Mouse (Mus musculus) forebrain, embryonic 15.5 days (tissue): ENCODE data around the gene Trnau1ap. TPM values are rescaled to one million over a fixed set of nuclear protein-coding genes. Genes with fewer than 3 reads are reported as not detected.

Source experiments
- ATAC-seq: fragments of 200-750 bp; cut with Nextera tagmentation; replicated peaks from 2 replicates; pipeline ENCODE4 v1.8.0; 2017; ENCODE audit warnings: mild to moderate bottlenecking, moderate TSS enrichment, moderate library complexity
- H3K27ac ChIP-seq: fragments of 300-500 bp; sonication (generic); replicated peaks from 2 replicates; pipeline ENCODE4 v1.5.1; 2015; ENCODE audit warnings: mild to moderate bottlenecking, inconsistent platforms
- H3K27me3 ChIP-seq: fragments of 300-500 bp; sonication (generic); 2 replicates; pipeline ENCODE4 v1.6.1; 2015; ENCODE audit warnings: inconsistent platforms
- H3K36me3 ChIP-seq: fragments of 300-500 bp; sonication (generic); 2 replicates; pipeline ENCODE4 v1.6.1; 2015; ENCODE audit warnings: mild to moderate bottlenecking, inconsistent platforms
- H3K4me1 ChIP-seq: fragments of 300-500 bp; sonication (generic); 2 replicates; pipeline ENCODE4 v1.6.1; 2015; ENCODE audit warnings: inconsistent platforms
- H3K4me2 ChIP-seq: fragments of 300-500 bp; sonication (generic); replicated peaks from 2 replicates; pipeline ENCODE4 v1.6.1; 2015; ENCODE audit warnings: mild to moderate bottlenecking, inconsistent platforms
- H3K4me3 ChIP-seq: fragments of 300-500 bp; sonication (generic); 2 replicates; pipeline ENCODE4 v1.5.1; 2015; ENCODE audit warnings: mild to moderate bottlenecking, inconsistent platforms
- H3K9ac ChIP-seq: fragments of 300-500 bp; sonication (generic); replicated peaks from 2 replicates; pipeline ENCODE4 v1.6.1; 2015; ENCODE audit warnings: mild to moderate bottlenecking, inconsistent platforms
- H3K9me3 ChIP-seq: fragments of 300-500 bp; sonication (generic); 2 replicates; pipeline ENCODE4 v1.6.1; 2016; ENCODE audit warnings: inconsistent platforms
- WGBS: fragments of 180-500 bp; shearing (Covaris S2); methylation state at CpG from one replicate; pipeline ENCODE4 v1.1.7; 2015; ENCODE audit warnings: mixed read lengths; 5-methylcytosine and 5-hydroxymethylcytosine counted together
- polyA plus RNA-seq: library from polyadenylated mRNA; unstranded; fragments of >200 nt; fragmentation: Nextera tagmentation; extraction: Ambion mirVana; gene quantifications from 2 replicates; pipeline ENCODE4 v1.2.1, GENCODE M21; 2015

Trnau1ap gene
- 86.3 and 92.3 TPM in 2 replicates for polyA plus RNA-seq

DNA sequence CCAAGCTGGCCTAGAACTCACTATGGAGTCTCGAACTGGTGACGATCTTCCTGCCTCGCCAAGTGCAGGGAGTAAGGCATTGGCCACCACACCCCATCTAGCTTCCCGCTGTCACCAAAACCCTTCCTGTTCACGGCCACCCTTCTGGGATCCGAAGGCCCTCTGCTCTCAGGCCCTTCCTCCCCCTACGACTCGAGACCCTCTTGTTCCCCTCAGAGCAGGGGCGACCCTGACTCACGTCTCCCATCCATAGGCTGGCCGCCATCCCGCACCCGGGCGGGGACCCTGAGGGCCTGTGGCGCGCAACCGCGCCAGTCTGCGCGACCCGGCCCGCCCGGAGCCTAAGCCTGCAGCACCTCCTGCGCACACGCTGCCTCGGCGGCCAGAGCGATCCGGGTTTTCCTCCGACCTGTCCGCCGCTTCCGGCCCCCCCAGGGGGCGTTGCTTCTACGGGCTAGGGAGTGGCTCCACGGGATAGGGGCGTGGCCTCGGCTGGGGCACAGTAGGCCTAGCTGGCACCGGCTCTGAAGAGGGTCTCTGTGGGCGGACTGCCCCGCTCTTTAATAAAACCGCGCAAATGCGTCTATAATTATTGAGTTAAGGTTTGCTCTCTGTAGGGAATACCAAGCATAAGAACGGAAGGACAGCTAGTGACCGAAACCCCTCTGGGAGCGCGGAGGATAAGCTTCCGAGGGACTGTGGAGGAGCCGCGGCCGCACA is at the start of gene Trnau1ap:
Gene Trnau1ap (minus strand): TSS at position 424 of the 720 bp plus-strand sequence.
- under 1% methylated on average over 51 of the region's 52 CpGs for WGBS
- peak within 1 kb of the TSS; percentile 59 for H3K4me2 ChIP-seq

GRCm38 (mm10) chr4:132373820-132374219 is 44.5 kb upstream of the Trnau1ap start:
- no peaks in the 10 kb centered on the region for H3K27me3 ChIP-seq
- no peak overlapping the region for H3K27ac ChIP-seq
- no peak overlapping the region for H3K4me3 ChIP-seq
- no peak overlapping the region for H3K9ac ChIP-seq
- no peak for ATAC-seq
- no peaks in the 10 kb centered on the region for H3K4me1 ChIP-seq
- no peak overlapping the region for H3K4me2 ChIP-seq
- H3K9me3 ChIP-seq = no peaks in the 10 kb centered on the region
- 94% methylated on average over 1 of the region's 1 CpGs for WGBS
- H3K36me3 ChIP-seq = peaks cover 39% of the 10 kb centered on the region

More for the DNA sequence above, at the start of gene Trnau1ap:
- Histone ChIP-seq H3K9me3 (no peaks in the 10 kb centered on the region), H3K27me3 (no peaks in the 10 kb centered on the region), H3K27ac (peak within 1 kb of the TSS; percentile 82), H3K36me3 (peaks cover 37% of the 10 kb centered on the region), H3K9ac (peak within 1 kb of the TSS; percentile 90), H3K4me1 (peaks cover 11% of the 10 kb centered on the region), H3K4me3 (peak within 1 kb of the TSS; percentile 91)
- peak; percentile 98 for ATAC-seq

GRCm38 (mm10) chr4:132369953-132370750 is 40.8 kb upstream of the Trnau1ap start:
- ATAC-seq = no peak
- Histone ChIP-seq H3K27me3 (no peaks in the 10 kb centered on the region), H3K9me3 (no peaks in the 10 kb centered on the region), H3K4me3 (no peak overlapping the region), H3K4me1 (no peaks in the 10 kb centered on the region), H3K27ac (no peak overlapping the region), H3K36me3 (peaks cover 54% of the 10 kb centered on the region), H3K4me2 (no peak overlapping the region), H3K9ac (no peak overlapping the region)
- 89% methylated on average over 8 of the region's 8 CpGs for WGBS

- no peaks in the 10 kb centered on the region for H3K9me3 ChIP-seq
- no peak overlapping the region for H3K4me3 ChIP-seq
- no peaks in the 10 kb centered on the region for H3K27me3 ChIP-seq
- ATAC-seq = no peak
- no peaks in the 10 kb centered on the region for H3K4me1 ChIP-seq
- no peak overlapping the region for H3K4me2 ChIP-seq
- 94% methylated on average over 18 of the region's 18 CpGs for WGBS
- H3K9ac ChIP-seq = no peak overlapping the region
- H3K27ac ChIP-seq = no peak overlapping the region
- H3K36me3 ChIP-seq = peaks cover 58% of the 10 kb centered on the region
These were observed 38.3 kb upstream of the Trnau1ap start for GRCm38 (mm10) chr4:132367480-132368201.

DNA sequence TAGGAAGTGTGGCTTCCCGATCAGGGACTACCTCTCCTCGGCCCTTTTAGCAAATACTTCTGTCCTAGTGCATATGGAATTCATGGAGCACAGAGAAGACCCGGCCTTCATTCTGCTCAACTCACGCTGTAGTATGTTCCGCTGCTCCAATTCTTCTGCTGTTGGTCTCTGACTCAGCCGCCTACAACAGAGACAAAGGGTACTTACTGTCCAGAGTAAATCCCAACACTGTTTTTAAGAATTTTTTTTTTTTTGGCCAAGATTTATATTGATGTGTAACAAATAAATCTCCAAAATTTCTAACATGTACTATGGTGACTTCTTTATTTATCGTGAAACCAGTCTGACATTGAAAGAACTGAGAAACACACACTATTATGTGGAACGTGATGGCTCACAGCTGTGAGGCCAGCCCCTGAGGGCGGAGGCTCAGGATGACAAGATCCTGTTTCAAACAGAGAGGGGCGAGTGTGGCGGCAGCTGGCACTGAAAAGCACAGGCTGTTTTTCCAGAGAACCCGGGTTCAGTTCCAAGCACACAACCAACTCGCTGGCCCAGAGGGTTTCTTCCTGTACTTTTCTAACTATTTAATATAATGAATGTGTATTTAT is 36.2 kb upstream of the Trnau1ap start:
- Histone ChIP-seq H3K4me1 (no peaks in the 10 kb centered on the region), H3K4me3 (no peak overlapping the region), H3K27me3 (no peaks in the 10 kb centered on the region), H3K9me3 (no peaks in the 10 kb centered on the region), H3K36me3 (peaks cover 66% of the 10 kb centered on the region), H3K4me2 (no peak overlapping the region), H3K27ac (no peak overlapping the region), H3K9ac (no peak overlapping the region)
- no peak for ATAC-seq
- WGBS = 82% methylated on average over 13 of the region's 13 CpGs

DNA sequence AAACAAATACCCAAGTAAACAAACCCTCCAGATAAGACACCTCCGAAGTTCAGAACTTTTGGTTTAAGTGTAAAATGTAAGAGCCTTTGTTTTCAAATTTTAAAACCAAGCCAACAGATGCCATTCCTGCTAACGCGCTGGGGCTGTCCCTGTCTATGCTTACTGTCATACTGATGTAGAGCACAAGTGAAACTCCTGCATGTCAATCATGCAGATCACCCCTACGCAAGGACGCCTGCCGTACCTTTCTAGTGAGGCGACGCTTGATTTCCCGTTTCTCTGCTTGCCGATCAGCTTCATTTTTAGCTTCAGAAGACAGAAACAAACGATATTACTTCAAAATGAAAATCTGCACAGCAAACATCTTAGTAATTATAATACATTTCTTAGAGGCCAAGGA is 34.1 kb upstream of the Trnau1ap start:
- Histone ChIP-seq H3K4me3 (no peak overlapping the region), H3K4me2 (no peak overlapping the region), H3K9me3 (no peaks in the 10 kb centered on the region), H3K4me1 (no peaks in the 10 kb centered on the region), H3K9ac (no peak overlapping the region), H3K27me3 (no peaks in the 10 kb centered on the region), H3K27ac (no peak overlapping the region), H3K36me3 (peaks cover 64% of the 10 kb centered on the region)
- no peak for ATAC-seq
- 97% methylated on average over 11 of the region's 11 CpGs for WGBS

DNA sequence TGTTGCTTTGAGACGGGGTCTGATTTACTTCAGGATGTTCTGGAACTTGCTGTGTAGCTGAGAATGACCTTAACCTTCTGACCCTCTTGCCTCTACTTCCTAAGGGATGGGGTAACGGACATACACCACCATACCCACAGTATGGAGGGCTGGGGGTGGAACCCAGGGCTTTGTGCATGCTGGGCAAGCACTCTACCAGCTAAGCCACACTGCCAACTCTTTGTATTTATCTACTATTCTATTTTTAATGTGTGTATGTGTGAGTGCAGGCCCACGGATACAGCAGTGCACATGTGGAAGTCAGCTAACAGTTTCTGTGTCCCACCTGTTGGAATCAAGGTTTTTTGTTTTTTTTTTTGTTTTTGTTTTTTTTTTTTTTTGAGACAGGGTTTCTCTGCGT is 30.2 kb upstream of the Trnau1ap start:
- WGBS = 91% methylated on average over 4 of the region's 4 CpGs
- Histone ChIP-seq H3K9ac (no peak overlapping the region), H3K4me1 (no peaks in the 10 kb centered on the region), H3K4me3 (no peak overlapping the region), H3K4me2 (no peak overlapping the region), H3K27ac (no peak overlapping the region), H3K27me3 (no peaks in the 10 kb centered on the region), H3K36me3 (peaks cover 50% of the 10 kb centered on the region), H3K9me3 (no peaks in the 10 kb centered on the region)
- ATAC-seq = no peak

GRCm38 (mm10) chr4:132356170-132356569 is 26.8 kb upstream of the Trnau1ap start:
- no peaks in the 10 kb centered on the region for H3K27me3 ChIP-seq
- 35% methylated on average over 12 of the region's 12 CpGs for WGBS

GRCm38 (mm10) chr4:132355403-132355802 is 26.1 kb upstream of the Trnau1ap start:
- 88% methylated on average over 3 of the region's 3 CpGs for WGBS
- Histone ChIP-seq H3K27ac (no peak overlapping the region), H3K36me3 (peaks cover 29% of the 10 kb centered on the region), H3K4me2 (no peak overlapping the region), H3K4me3 (no peak overlapping the region), H3K27me3 (no peaks in the 10 kb centered on the region), H3K4me1 (peaks cover 18% of the 10 kb centered on the region), H3K9ac (no peak overlapping the region), H3K9me3 (no peaks in the 10 kb centered on the region)
- ATAC-seq = no peak

More at GRCm38 (mm10) chr4:132356170-132356569, 26.8 kb upstream of the Trnau1ap start:
- H3K36me3 ChIP-seq = peaks cover 34% of the 10 kb centered on the region
- no peaks in the 10 kb centered on the region for H3K9me3 ChIP-seq
- H3K27ac ChIP-seq = no peak overlapping the region
- H3K4me2 ChIP-seq = no peak overlapping the region
- ATAC-seq = no peak
- no peak overlapping the region for H3K4me3 ChIP-seq
- H3K4me1 ChIP-seq = peaks cover 18% of the 10 kb centered on the region
- H3K9ac ChIP-seq = no peak overlapping the region

DNA sequence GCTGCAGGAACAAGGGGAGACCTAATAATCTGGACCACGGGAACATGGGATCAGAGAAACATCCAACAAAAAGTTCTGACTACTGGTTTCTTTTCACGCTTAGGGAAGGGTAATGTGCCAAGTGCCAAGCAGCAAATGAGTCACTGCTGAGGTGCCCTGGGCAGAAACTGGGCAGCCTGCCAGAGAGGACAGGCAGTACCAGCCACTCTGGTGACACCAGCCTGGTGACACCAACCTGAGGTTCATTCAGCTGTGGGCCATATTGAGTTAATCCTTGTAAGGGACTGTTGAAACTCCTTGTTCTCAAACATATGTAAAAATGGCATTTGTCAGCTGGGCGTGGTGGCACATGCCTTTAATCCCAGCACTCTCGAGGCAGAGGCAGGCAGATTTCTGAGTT is 25.2 kb upstream of the Trnau1ap start:
- Histone ChIP-seq H3K36me3 (peaks cover 23% of the 10 kb centered on the region), H3K27ac (no peak overlapping the region), H3K9me3 (no peaks in the 10 kb centered on the region), H3K4me1 (peaks cover 18% of the 10 kb centered on the region), H3K4me3 (no peak overlapping the region), H3K4me2 (no peak overlapping the region), H3K27me3 (no peaks in the 10 kb centered on the region), H3K9ac (no peak overlapping the region)
- WGBS = 78% methylated on average over 4 of the region's 4 CpGs
- ATAC-seq = no peak

DNA sequence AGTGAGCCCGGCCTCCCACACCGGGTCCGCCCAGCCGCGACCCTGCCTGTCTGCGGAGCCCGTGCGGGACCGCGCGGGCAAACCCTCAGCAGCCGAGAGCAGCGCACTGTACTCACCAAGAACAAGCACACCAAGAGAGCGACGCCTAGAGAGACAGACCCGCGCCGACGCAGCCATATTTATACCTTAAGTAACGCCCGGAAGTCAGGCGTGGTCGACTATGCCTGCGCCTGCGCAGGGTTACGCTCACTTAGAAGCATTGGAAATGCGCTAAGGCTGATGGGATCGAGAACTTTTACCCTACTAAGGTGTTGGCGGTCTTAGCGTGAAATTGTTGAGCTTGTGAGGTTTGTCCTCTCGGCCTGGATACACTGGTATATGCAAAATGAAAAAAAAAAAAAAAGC is 24.1 kb upstream of the Trnau1ap start, which contains the start of gene Rcc1:
Gene Rcc1 (minus strand): TSS at position 125 of the 405 bp plus-strand sequence.
- Histone ChIP-seq H3K27me3 (no peaks in the 10 kb centered on the region), H3K4me3 (peak within 1 kb of the TSS; percentile 92), H3K9ac (peak within 1 kb of the TSS; percentile 94), H3K4me1 (peaks cover 18% of the 10 kb centered on the region), H3K4me2 (peak within 1 kb of the TSS; percentile 94), H3K9me3 (no peaks in the 10 kb centered on the region), H3K27ac (peak within 1 kb of the TSS; percentile 92), H3K36me3 (peaks cover 13% of the 10 kb centered on the region; the same call in 1 of the 2 replicates)
- WGBS = under 1% methylated on average over 31 of the region's 31 CpGs
- peak; percentile 96 for ATAC-seq
